Mouse (Mus musculus) lung, embryonic 14.5 days (tissue): Measurements from ENCODE around the gene Dscam. TPM values are rescaled to one million over a fixed set of nuclear protein-coding genes. Genes with fewer than 3 reads are reported as not detected.

ENCODE experiments used
- ATAC-seq: fragments of 200-750 bp; cut with Nextera tagmentation; 2 replicates; pipeline ENCODE4 v1.8.0; 2017; ENCODE audit warnings: mild to moderate bottlenecking, moderate TSS enrichment, moderate library complexity; ENCODE audit not compliant: insufficient read depth
- DNase-seq: peaks from one replicate; pipeline ENCODE4 v3.0.0-alpha.2; 2015
- H3K27ac ChIP-seq: fragments of 300-500 bp; sonication (generic); 2 replicates; pipeline ENCODE4 v1.5.1; 2014; ENCODE audit warnings: low read depth, mild to moderate bottlenecking, moderate library complexity
- H3K27me3 ChIP-seq: fragments of 300-500 bp; sonication (generic); 2 replicates; pipeline ENCODE4 v1.6.1; 2014; ENCODE audit warnings: low read length, control low read depth; ENCODE audit not compliant: insufficient read depth
- H3K36me3 ChIP-seq: fragments of 300-500 bp; sonication (generic); 2 replicates; pipeline ENCODE4 v1.6.1; 2014; ENCODE audit warnings: control low read depth; ENCODE audit not compliant: insufficient read depth
- H3K4me1 ChIP-seq: fragments of 300-500 bp; sonication (generic); 2 replicates; pipeline ENCODE4 v1.6.1; 2014; ENCODE audit warnings: antibody characterized with exemption, control low read depth; ENCODE audit not compliant: insufficient read depth
- H3K4me2 ChIP-seq: fragments of 300-500 bp; sonication (generic); 2 replicates; pipeline ENCODE4 v1.6.1; 2014; ENCODE audit warnings: mild to moderate bottlenecking
- H3K4me3 ChIP-seq: fragments of 300-500 bp; sonication (generic); 2 replicates; pipeline ENCODE4 v1.5.1; 2014; ENCODE audit warnings: low read depth, low read length
- H3K9ac ChIP-seq: fragments of 300-500 bp; sonication (generic); 2 replicates; pipeline ENCODE4 v1.6.1; 2014
- H3K9me3 ChIP-seq: fragments of 300-500 bp; sonication (generic); 2 replicates; pipeline ENCODE4 v1.6.1; 2016; ENCODE audit warnings: low read depth, low read length, control low read depth
- CTCF ChIP-seq: IDR thresholded peaks from 2 replicates; pipeline ENCODE4 v1.5.1; 2016; ENCODE audit warnings: antibody characterized with exemption, low read depth
- WGBS: fragments of 180-500 bp; shearing (Covaris S2); extraction: QIAGEN DNeasy Blood & Tissue Kit; methylation state at CpG from one replicate; pipeline ENCODE4 v1.1.7; 2014; 5-methylcytosine and 5-hydroxymethylcytosine counted together
- polyA plus RNA-seq: library from polyadenylated mRNA; unstranded; fragments of >200 nt; fragmentation: Nextera tagmentation; extraction: Ambion mirVana; gene quantifications from 2 replicates; pipeline ENCODE4 v1.2.1, GENCODE M21; 2014

Gene Dscam
- polyA plus RNA-seq, 1 experiment from 2014 or later: not detected

- no peaks in the 10 kb centered on the region for H3K9me3 ChIP-seq
- no peaks in the 10 kb centered on the region for H3K27me3 ChIP-seq
- H3K4me2 ChIP-seq: no peak overlapping the region
- H3K4me1 ChIP-seq: no peaks in the 10 kb centered on the region
- H3K27ac ChIP-seq: no peak overlapping the region
- H3K4me3 ChIP-seq: no peak overlapping the region
- H3K9ac ChIP-seq: no peak overlapping the region
- ATAC-seq (no peak), DNase-seq (no peak)
- no peak for TF ChIP-seq CTCF
- H3K36me3 ChIP-seq: no peaks in the 10 kb centered on the region
Measured at GRCm38 (mm10) chr16:96559796-96560195, 610.8 kb downstream of the Dscam start.

DNA sequence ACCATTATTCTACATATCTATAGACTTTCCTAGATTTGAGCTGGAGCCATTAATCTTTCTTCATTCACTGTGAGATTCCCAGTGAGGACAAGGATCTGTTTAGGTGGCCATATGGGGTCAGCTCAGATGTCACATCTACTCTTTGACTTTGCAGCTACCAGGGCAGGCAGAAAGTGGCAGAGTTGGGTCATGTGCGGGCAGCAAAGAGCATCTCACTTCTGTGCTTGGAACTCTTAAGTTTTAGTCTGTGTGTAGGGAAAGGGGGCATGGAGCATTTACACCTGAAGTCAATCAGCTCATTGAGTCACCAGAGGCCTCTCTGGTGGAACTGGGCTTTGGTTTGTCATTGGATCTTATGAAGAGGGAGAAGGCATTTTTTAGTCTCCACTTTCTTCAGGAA lies 612.2 kb downstream of the Dscam start:
- no peak overlapping the region for H3K4me2 ChIP-seq
- H3K4me3 ChIP-seq: no peak overlapping the region
- no peak for DNase-seq
- TF ChIP-seq CTCF: no peak
- no peak overlapping the region for H3K27ac ChIP-seq
- no peaks in the 10 kb centered on the region for H3K36me3 ChIP-seq
- H3K9me3 ChIP-seq: no peaks in the 10 kb centered on the region
- no peaks in the 10 kb centered on the region for H3K4me1 ChIP-seq
- no peaks in the 10 kb centered on the region for H3K27me3 ChIP-seq
- 91% methylated on average over 1 of the region's 1 CpGs for WGBS
- no peak for ATAC-seq
- H3K9ac ChIP-seq: no peak overlapping the region

DNA sequence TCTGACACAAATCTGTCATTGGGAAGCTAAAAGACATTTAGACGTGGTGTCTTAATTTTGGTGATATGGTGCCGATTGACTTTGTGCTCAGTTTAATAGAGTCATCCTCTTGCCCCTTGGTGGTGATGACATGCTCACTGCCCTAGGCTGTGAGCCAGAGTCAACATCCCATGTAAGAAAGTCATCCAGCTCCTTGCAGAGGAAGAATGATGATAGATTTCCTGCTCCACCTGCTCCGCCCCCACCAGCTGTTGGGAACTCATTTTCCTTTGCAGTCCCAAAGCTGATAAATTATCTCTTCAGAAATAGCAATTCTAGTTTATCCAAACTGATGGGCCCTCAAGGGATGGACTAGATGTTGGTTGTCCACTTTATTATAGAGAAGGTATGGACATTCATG lies 613.9 kb downstream of the Dscam start:
- H3K4me3 ChIP-seq: no peak overlapping the region
- no peak for TF ChIP-seq CTCF
- DNase-seq: no peak
- H3K4me1 ChIP-seq: no peaks in the 10 kb centered on the region
- no peaks in the 10 kb centered on the region for H3K27me3 ChIP-seq
- ATAC-seq: no peak
- H3K36me3 ChIP-seq: no peaks in the 10 kb centered on the region
- H3K9me3 ChIP-seq: no peaks in the 10 kb centered on the region
- H3K9ac ChIP-seq: no peak overlapping the region
- no peak overlapping the region for H3K27ac ChIP-seq
- 39% methylated on average over 3 of the region's 3 CpGs for WGBS
- H3K4me2 ChIP-seq: no peak overlapping the region

DNA sequence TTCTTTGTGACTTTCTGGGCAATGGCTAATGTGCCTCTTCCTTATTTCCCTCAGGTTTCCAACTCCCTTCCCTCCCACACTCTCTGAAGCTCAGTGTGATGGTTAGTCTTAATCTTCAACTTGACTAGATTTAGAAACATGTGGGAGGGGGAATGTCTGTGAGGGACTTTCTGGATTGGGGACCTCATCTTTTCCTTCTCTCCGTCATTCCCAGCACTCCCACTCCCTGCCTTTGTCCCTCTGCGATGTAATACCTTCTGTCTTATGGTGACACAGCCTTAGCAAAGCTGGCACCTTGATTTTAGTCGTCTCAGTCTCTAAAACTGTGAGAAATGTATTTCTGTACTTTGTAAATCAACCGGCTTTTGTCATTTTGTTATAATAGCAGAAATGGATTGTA lies 615.1 kb downstream of the Dscam start:
- no peak overlapping the region for H3K27ac ChIP-seq
- ATAC-seq (no peak), DNase-seq (no peak)
- WGBS: 70% methylated on average over 4 of the region's 4 CpGs
- no peaks in the 10 kb centered on the region for H3K9me3 ChIP-seq
- H3K4me3 ChIP-seq: no peak overlapping the region
- TF ChIP-seq CTCF: no peak
- no peak overlapping the region for H3K4me2 ChIP-seq
- H3K27me3 ChIP-seq: no peaks in the 10 kb centered on the region
- no peak overlapping the region for H3K9ac ChIP-seq
- no peaks in the 10 kb centered on the region for H3K4me1 ChIP-seq
- no peaks in the 10 kb centered on the region for H3K36me3 ChIP-seq

DNA sequence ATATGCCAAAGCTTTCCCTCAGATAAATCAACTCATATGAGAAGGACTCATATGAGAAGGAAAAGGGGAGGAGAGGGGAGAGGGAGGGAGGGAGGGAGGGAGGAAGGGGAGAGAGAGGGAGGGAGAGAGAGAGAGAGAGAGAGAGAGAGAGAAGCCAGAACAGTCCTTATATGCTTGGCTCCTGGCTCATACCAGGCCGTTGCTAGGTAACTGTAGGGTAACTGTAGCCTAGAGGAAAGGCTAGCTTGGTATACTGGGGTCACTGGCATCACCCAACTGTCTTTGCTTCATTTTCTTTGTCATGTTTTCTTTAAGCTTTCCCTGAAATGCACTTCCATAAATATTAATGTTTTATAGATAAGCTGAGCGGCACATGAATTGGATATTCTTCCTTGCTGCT lies 617.9 kb downstream of the Dscam start:
- Histone ChIP-seq H3K4me1 (no peaks in the 10 kb centered on the region), H3K9ac (no peak overlapping the region), H3K4me2 (no peak overlapping the region), H3K36me3 (no peaks in the 10 kb centered on the region), H3K27me3 (no peaks in the 10 kb centered on the region), H3K9me3 (no peaks in the 10 kb centered on the region), H3K4me3 (no peak overlapping the region), H3K27ac (no peak overlapping the region)
- 38% methylated on average over 2 of the region's 2 CpGs for WGBS
- DNase-seq: no peak
- ATAC-seq: no peak
- no peak for TF ChIP-seq CTCF

GRCm38 (mm10) chr16:96541056-96541455 lies 629.5 kb downstream of the Dscam start:
- no peaks in the 10 kb centered on the region for H3K27me3 ChIP-seq
- H3K9ac ChIP-seq: no peak overlapping the region
- no peak for TF ChIP-seq CTCF
- no peaks in the 10 kb centered on the region; the same call in 1 of the 2 replicates for H3K4me1 ChIP-seq
- no peaks in the 10 kb centered on the region for H3K9me3 ChIP-seq
- no peak overlapping the region for H3K4me2 ChIP-seq
- H3K36me3 ChIP-seq: no peaks in the 10 kb centered on the region
- no peak for DNase-seq
- no peak overlapping the region for H3K4me3 ChIP-seq
- ATAC-seq: no peak
- H3K27ac ChIP-seq: no peak overlapping the region
- 82% methylated on average over 2 of the region's 2 CpGs for WGBS

Other genes with a start within 250 kb of the Dscam start
- 12.2 and 13.4 TPM in 2 replicates for gene Bace2, start 186.0 kb upstream of the Dscam start, polyA plus RNA-seq